Mouse (Mus musculus) brain, embryonic 14.5 days (tissue): ENCODE measurements around the gene Atp5b.

Experiments used
- CTCF ChIP-seq: fragments of 200-500 bp; IDR thresholded peaks from 2 replicates; pipeline ENCODE4 v1.5.1; 2012; ENCODE audit warnings: inconsistent platforms, mild to moderate bottlenecking, moderate library complexity, borderline replicate concordance; ENCODE audit not compliant: insufficient read depth, insufficient read length; ENCODE audit errors: extremely low read depth
- POLR2A ChIP-seq: fragments of 200-500 bp; IDR thresholded peaks from 2 replicates; pipeline ENCODE4 v1.6.1; 2012; ENCODE audit warnings: mild to moderate bottlenecking, inconsistent platforms, borderline replicate concordance; ENCODE audit not compliant: poor library complexity, insufficient read depth, insufficient read length, severe bottlenecking; ENCODE audit errors: extremely low read depth

DNA sequence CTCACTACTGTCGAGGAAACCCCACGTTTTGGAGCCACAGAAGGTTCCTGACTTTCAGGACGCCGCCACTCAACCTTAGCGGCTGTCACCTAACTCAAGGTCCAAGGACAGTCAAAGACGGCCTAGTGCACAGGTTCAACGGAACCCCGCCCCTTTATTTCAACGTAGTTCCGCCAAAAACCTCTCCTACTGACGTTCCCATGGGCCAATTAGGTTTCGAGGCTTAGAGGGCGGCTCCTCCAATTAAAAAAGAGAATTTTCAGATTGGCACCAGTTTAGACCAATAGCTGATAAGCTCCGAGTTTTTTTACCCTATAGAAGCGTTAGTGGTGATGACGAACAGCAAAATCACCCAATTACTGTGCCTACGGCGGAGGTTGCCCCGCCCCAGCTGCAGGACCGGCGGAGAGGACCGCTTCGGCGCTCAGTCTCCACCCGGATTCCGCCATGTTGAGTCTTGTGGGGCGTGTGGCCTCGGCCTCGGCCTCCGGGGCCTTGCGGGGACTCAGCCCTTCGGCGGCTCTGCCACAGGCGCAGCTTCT, at the start of gene Atp5b:
- TF ChIP-seq CTCF = no peak
- peak; percentile 91 for TF ChIP-seq POLR2A
